Mouse (Mus musculus): Measurements from ENCODE around the gene Nxpe4. TPM values are rescaled to one million over a fixed set of nuclear protein-coding genes. Genes with fewer than 3 reads are reported as not detected.

Nxpe4 gene
- polyA plus RNA-seq, 1 experiment from 2014 or later: 7.9 TPM

- H3K4me3 ChIP-seq (ENCODE audit: low read depth, low read length): no peak overlapping the region
- no peaks in the 10 kb centered on the region for H3K27me3 ChIP-seq (ENCODE audit: control insufficient read depth, insufficient read depth, low read length)
- no peak overlapping the region for H3K9ac ChIP-seq (ENCODE audit: low read length)
- no peaks in the 10 kb centered on the region for H3K9me3 ChIP-seq (ENCODE audit: control insufficient read depth, low read length)
- H3K4me1 ChIP-seq (replicated peaks; ENCODE audit: control insufficient read depth, insufficient read depth, low read length): no peaks in the 10 kb centered on the region
- DNase-seq (ENCODE audit: low spot score) (no peak), ATAC-seq (replicated peaks; ENCODE audit: low FRiP score) (no peak)
- 81% methylated on average over 4 of the region's 4 CpGs for WGBS
- no peaks in the 10 kb centered on the region for H3K36me3 ChIP-seq (ENCODE audit: control insufficient read depth, insufficient read depth, low read length)
- no peak overlapping the region for H3K27ac ChIP-seq (ENCODE audit: low read depth, low read length)
- H3K4me2 ChIP-seq (ENCODE audit: low read depth, low read length, severe bottlenecking): no peak overlapping the region
These were observed 211.5 kb downstream of the Nxpe4 start for GRCm38 (mm10) chr9:48373232-48373878.

- H3K27me3 ChIP-seq (ENCODE audit: control insufficient read depth, insufficient read depth, low read length): no peaks in the 10 kb centered on the region
- no peaks in the 10 kb centered on the region for H3K36me3 ChIP-seq (ENCODE audit: control insufficient read depth, insufficient read depth, low read length)
- WGBS: 81% methylated on average over 2 of the region's 2 CpGs
- H3K9me3 ChIP-seq (ENCODE audit: control insufficient read depth, low read length): no peaks in the 10 kb centered on the region
- H3K27ac ChIP-seq (ENCODE audit: low read depth, low read length): no peak overlapping the region
- DNase-seq (ENCODE audit: low spot score) (no peak), ATAC-seq (replicated peaks; ENCODE audit: low FRiP score) (no peak)
- no peak overlapping the region for H3K4me2 ChIP-seq (ENCODE audit: low read depth, low read length, severe bottlenecking)
- H3K4me1 ChIP-seq (replicated peaks; ENCODE audit: control insufficient read depth, insufficient read depth, low read length): no peaks in the 10 kb centered on the region
- no peak overlapping the region for H3K9ac ChIP-seq (ENCODE audit: low read length)
- H3K4me3 ChIP-seq (ENCODE audit: low read depth, low read length): no peak overlapping the region
These were observed 212.5 kb downstream of the Nxpe4 start for GRCm38 (mm10) chr9:48374357-48374756.

- H3K36me3 ChIP-seq (ENCODE audit: control insufficient read depth, insufficient read depth, low read length): no peaks in the 10 kb centered on the region
- no peak overlapping the region for H3K4me3 ChIP-seq (ENCODE audit: low read depth, low read length)
- H3K4me1 ChIP-seq (replicated peaks; ENCODE audit: control insufficient read depth, insufficient read depth, low read length): no peaks in the 10 kb centered on the region
- H3K9me3 ChIP-seq (ENCODE audit: control insufficient read depth, low read length): no peaks in the 10 kb centered on the region
- DNase-seq (ENCODE audit: low spot score): no peak
- no peak overlapping the region for H3K4me2 ChIP-seq (ENCODE audit: low read depth, low read length, severe bottlenecking)
- ATAC-seq (replicated peaks; ENCODE audit: low FRiP score): no peak
- H3K27me3 ChIP-seq (ENCODE audit: control insufficient read depth, insufficient read depth, low read length): no peaks in the 10 kb centered on the region
- no peak overlapping the region for H3K27ac ChIP-seq (ENCODE audit: low read depth, low read length)
- no peak overlapping the region for H3K9ac ChIP-seq (ENCODE audit: low read length)
- 84% methylated on average over 4 of the region's 4 CpGs for WGBS
These were observed 226.6 kb downstream of the Nxpe4 start for GRCm38 (mm10) chr9:48388451-48388850.

GRCm38 (mm10) chr9:48389983-48390382 is 228.2 kb downstream of the Nxpe4 start:
- whole genome bisulfite sequencing: 81% methylated on average over 3 of the region's 3 CpGs
- no peaks in the 10 kb centered on the region for H3K36me3 ChIP-seq (ENCODE audit: control insufficient read depth, insufficient read depth, low read length)

GRCm38 (mm10) chr9:48403590-48404209 is 241.9 kb downstream of the Nxpe4 start:
- Histone ChIP-seq H3K9me3 (ENCODE audit: control insufficient read depth, low read length) (no peaks in the 10 kb centered on the region), H3K36me3 (ENCODE audit: control insufficient read depth, insufficient read depth, low read length) (no peaks in the 10 kb centered on the region), H3K4me3 (ENCODE audit: low read depth, low read length) (no peak overlapping the region), H3K4me1 (replicated peaks; ENCODE audit: control insufficient read depth, insufficient read depth, low read length) (no peaks in the 10 kb centered on the region), H3K27ac (ENCODE audit: low read depth, low read length) (no peak overlapping the region), H3K27me3 (ENCODE audit: control insufficient read depth, insufficient read depth, low read length) (no peaks in the 10 kb centered on the region), H3K9ac (ENCODE audit: low read length) (no peak overlapping the region), H3K4me2 (ENCODE audit: low read depth, low read length, severe bottlenecking) (no peak overlapping the region)
- DNase-seq (ENCODE audit: low spot score) (no peak), ATAC-seq (replicated peaks; ENCODE audit: low FRiP score) (no peak)
- WGBS: 95% methylated on average over 10 of the region's 10 CpGs

More at GRCm38 (mm10) chr9:48389983-48390382, 228.2 kb downstream of the Nxpe4 start:
- no peaks in the 10 kb centered on the region for H3K9me3 ChIP-seq (ENCODE audit: control insufficient read depth, low read length)
- no peak for DNase-seq (ENCODE audit: low spot score)
- no peak overlapping the region for H3K9ac ChIP-seq (ENCODE audit: low read length)
- H3K4me2 ChIP-seq (ENCODE audit: low read depth, low read length, severe bottlenecking): no peak overlapping the region
- no peak for ATAC-seq (replicated peaks; ENCODE audit: low FRiP score)
- no peak overlapping the region for H3K4me3 ChIP-seq (ENCODE audit: low read depth, low read length)
- no peaks in the 10 kb centered on the region for H3K4me1 ChIP-seq (replicated peaks; ENCODE audit: control insufficient read depth, insufficient read depth, low read length)
- no peak overlapping the region for H3K27ac ChIP-seq (ENCODE audit: low read depth, low read length)
- H3K27me3 ChIP-seq (ENCODE audit: control insufficient read depth, insufficient read depth, low read length): no peaks in the 10 kb centered on the region

- Histone ChIP-seq H3K9ac (ENCODE audit: low read length) (no peak overlapping the region), H3K36me3 (ENCODE audit: control insufficient read depth, insufficient read depth, low read length) (no peaks in the 10 kb centered on the region), H3K27ac (ENCODE audit: low read depth, low read length) (no peak overlapping the region), H3K9me3 (ENCODE audit: control insufficient read depth, low read length) (no peaks in the 10 kb centered on the region), H3K27me3 (ENCODE audit: control insufficient read depth, insufficient read depth, low read length) (no peaks in the 10 kb centered on the region), H3K4me1 (replicated peaks; ENCODE audit: control insufficient read depth, insufficient read depth, low read length) (no peaks in the 10 kb centered on the region), H3K4me2 (ENCODE audit: low read depth, low read length, severe bottlenecking) (no peak overlapping the region), H3K4me3 (ENCODE audit: low read depth, low read length) (no peak overlapping the region)
- 68% methylated on average over 3 of the region's 3 CpGs for WGBS
- ATAC-seq (replicated peaks; ENCODE audit: low FRiP score) (no peak), DNase-seq (ENCODE audit: low spot score) (no peak)
These were observed 242.9 kb downstream of the Nxpe4 start for GRCm38 (mm10) chr9:48404687-48405086.

- Histone ChIP-seq H3K4me3 (ENCODE audit: low read depth, low read length) (no peak overlapping the region), H3K4me1 (replicated peaks; ENCODE audit: control insufficient read depth, insufficient read depth, low read length) (no peaks in the 10 kb centered on the region), H3K36me3 (ENCODE audit: control insufficient read depth, insufficient read depth, low read length) (no peaks in the 10 kb centered on the region), H3K9me3 (ENCODE audit: control insufficient read depth, low read length) (no peaks in the 10 kb centered on the region), H3K9ac (ENCODE audit: low read length) (no peak overlapping the region), H3K27ac (ENCODE audit: low read depth, low read length) (no peak overlapping the region), H3K27me3 (ENCODE audit: control insufficient read depth, insufficient read depth, low read length) (no peaks in the 10 kb centered on the region), H3K4me2 (ENCODE audit: low read depth, low read length, severe bottlenecking) (no peak overlapping the region)
- no peak for DNase-seq (ENCODE audit: low spot score)
- 87% methylated on average over 10 of the region's 10 CpGs for WGBS
- no peak for ATAC-seq (replicated peaks; ENCODE audit: low FRiP score)
These were observed 245.9 kb downstream of the Nxpe4 start for GRCm38 (mm10) chr9:48407549-48408327.

GRCm38 (mm10) chr9:48410217-48411035 is 248.6 kb downstream of the Nxpe4 start:
- H3K4me1 ChIP-seq (replicated peaks; ENCODE audit: control insufficient read depth, insufficient read depth, low read length): no peaks in the 10 kb centered on the region
- no peak for ATAC-seq (replicated peaks; ENCODE audit: low FRiP score)
- DNase-seq (ENCODE audit: low spot score): no peak
- H3K27me3 ChIP-seq (ENCODE audit: control insufficient read depth, insufficient read depth, low read length): no peaks in the 10 kb centered on the region
- no peak overlapping the region for H3K9ac ChIP-seq (ENCODE audit: low read length)
- H3K36me3 ChIP-seq (ENCODE audit: control insufficient read depth, insufficient read depth, low read length): no peaks in the 10 kb centered on the region
- H3K9me3 ChIP-seq (ENCODE audit: control insufficient read depth, low read length): no peaks in the 10 kb centered on the region
- H3K4me2 ChIP-seq (ENCODE audit: low read depth, low read length, severe bottlenecking): no peak overlapping the region
- no peak overlapping the region for H3K27ac ChIP-seq (ENCODE audit: low read depth, low read length)
- WGBS: 83% methylated on average over 6 of the region's 6 CpGs
- H3K4me3 ChIP-seq (ENCODE audit: low read depth, low read length): no peak overlapping the region

Measured in forebrain, embryonic 11.5 days (tissue).